Mouse (Mus musculus) embryonic facial prominence, embryonic 14.5 days (tissue): ENCODE data around the gene Dock10. TPM values are rescaled to one million over a fixed set of nuclear protein-coding genes. Genes with fewer than 3 reads are reported as not detected.
"Not testable (repeated sequence)": the region's sequence is repeated elsewhere in the genome, so short reads cannot be mapped to it uniquely, and the experiment has no call there.

Source experiments
- ATAC-seq: fragments of 200-750 bp; cut with Nextera tagmentation; 2 replicates; pipeline ENCODE4 v1.8.0; 2017; ENCODE audit warnings: low read depth, moderate number of reproducible peaks, moderate TSS enrichment
- DNase-seq: peaks from one replicate; pipeline ENCODE4 v3.0.0-alpha.2; 2015; ENCODE audit warnings: low spot score
- H3K27ac ChIP-seq: fragments of 300-500 bp; sonication (generic); replicated peaks from 2 replicates; pipeline ENCODE4 v1.5.1; 2014; ENCODE audit warnings: low read depth, mild to moderate bottlenecking, low read length, moderate library complexity
- H3K27me3 ChIP-seq: fragments of 300-500 bp; sonication (generic); replicated peaks from 2 replicates; pipeline ENCODE4 v1.6.1; 2014; ENCODE audit warnings: low read length; ENCODE audit not compliant: control insufficient read depth, insufficient read depth
- H3K36me3 ChIP-seq: fragments of 300-500 bp; sonication (generic); 2 replicates; pipeline ENCODE4 v1.6.1; 2014; ENCODE audit warnings: low read length, mixed read lengths; ENCODE audit not compliant: control insufficient read depth, insufficient read depth
- H3K4me1 ChIP-seq: fragments of 300-500 bp; sonication (generic); 2 replicates; pipeline ENCODE4 v1.6.1; 2014; ENCODE audit warnings: antibody characterized with exemption, low read length; ENCODE audit not compliant: control insufficient read depth, insufficient read depth
- H3K4me2 ChIP-seq: fragments of 300-500 bp; sonication (generic); 2 replicates; pipeline ENCODE4 v1.6.1; 2014; ENCODE audit warnings: low read depth, mild to moderate bottlenecking, low read length, moderate library complexity, mixed read lengths
- H3K4me3 ChIP-seq: fragments of 300-500 bp; sonication (generic); 2 replicates; pipeline ENCODE4 v1.5.1; 2014; ENCODE audit warnings: low read depth, mild to moderate bottlenecking, low read length
- H3K9ac ChIP-seq: fragments of 300-500 bp; sonication (generic); 2 replicates; pipeline ENCODE4 v1.6.1; 2014; ENCODE audit warnings: low read depth, mild to moderate bottlenecking, low read length, moderate library complexity, mixed read lengths
- H3K9me3 ChIP-seq: fragments of 300-500 bp; sonication (generic); 2 replicates; pipeline ENCODE4 v1.6.1; 2016; ENCODE audit warnings: low read length; ENCODE audit not compliant: control insufficient read depth
- WGBS: fragments of 180-500 bp; shearing (Covaris S2); extraction: QIAGEN DNeasy Blood & Tissue Kit; methylation state at CpG from one replicate; pipeline ENCODE4 v1.1.7; 2014; 5-methylcytosine and 5-hydroxymethylcytosine counted together
- polyA plus RNA-seq: library from polyadenylated mRNA; unstranded; fragments of >200 nt; fragmentation: Nextera tagmentation; extraction: Ambion mirVana; gene quantifications from 2 replicates; pipeline ENCODE4 v1.2.1, GENCODE M21; 2014

Gene Dock10
- polyA plus RNA-seq, 1 experiment from 2014 or later: 10.2 TPM

DNA sequence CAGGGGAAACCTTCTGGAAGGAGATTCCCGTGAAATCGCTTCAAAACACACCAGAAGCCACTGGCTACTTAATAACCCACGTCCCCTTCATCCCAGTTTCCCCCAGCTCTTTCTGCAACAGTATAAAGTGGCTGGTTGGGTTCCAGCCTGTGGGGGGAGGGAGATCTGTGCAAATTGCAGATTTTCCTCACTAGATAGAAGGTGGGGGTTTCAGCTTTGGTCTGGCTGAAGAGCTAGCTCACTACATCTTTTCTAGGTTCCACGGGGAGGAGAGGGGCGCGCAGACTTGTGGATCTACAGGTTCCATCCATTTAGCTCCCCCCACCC, 714 bp downstream of the Dock10 start:
- Histone ChIP-seq H3K27me3 (peaks cover 3% of the 10 kb centered on the region; the same call in 1 of the 2 replicates), H3K27ac (no peak overlapping the region), H3K4me2 (peak overlapping the region; percentile 95), H3K4me3 (peak overlapping the region; percentile 69), H3K9ac (peak overlapping the region; percentile 68), H3K9me3 (peaks cover 5% of the 10 kb centered on the region; the same call in 1 of the 2 replicates), H3K4me1 (peaks cover 7% of the 10 kb centered on the region), H3K36me3 (no peaks in the 10 kb centered on the region)
- WGBS: 0% methylated on average over 5 of the region's 6 CpGs
- DNase-seq (peak; percentile 17), ATAC-seq (no peak)

DNA sequence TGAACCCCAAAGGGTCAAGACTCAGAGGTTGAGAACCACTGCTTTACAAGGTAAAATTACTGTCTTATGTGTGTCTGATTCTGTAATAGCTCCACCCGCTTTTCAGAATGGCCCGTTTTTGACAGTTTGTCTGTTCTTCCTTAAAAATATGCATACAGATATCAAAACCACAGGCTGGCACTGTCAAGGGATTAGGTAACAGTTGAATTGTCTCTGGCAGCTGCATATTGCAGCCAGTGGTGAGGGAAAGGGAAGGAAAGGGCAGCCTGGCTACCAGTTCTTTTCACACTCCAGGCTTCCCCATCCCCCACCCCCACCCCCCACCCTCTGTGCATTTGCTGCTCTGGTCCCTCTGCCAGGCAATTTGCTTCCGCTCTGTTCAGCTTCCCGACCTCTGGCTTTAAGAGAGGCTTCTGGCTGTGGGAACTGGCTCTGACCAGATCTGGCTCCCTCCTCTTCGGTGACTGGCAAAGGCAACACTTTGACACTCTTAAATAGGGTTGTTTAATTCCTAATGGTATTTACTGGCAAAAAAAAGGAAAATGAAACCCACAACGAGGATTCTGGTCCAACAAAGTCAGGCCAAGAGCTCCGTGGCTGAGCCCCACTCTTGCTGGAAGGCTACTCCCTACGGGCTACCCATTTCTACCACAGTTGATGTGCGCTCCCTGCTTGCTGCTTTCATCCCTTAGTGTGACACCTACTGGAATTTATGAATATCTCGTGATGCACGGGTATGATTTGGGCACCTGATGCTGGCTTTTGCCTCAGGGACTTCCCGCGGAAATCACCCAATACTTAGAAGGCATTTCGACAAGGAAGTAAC, 1.3 kb downstream of the Dock10 start:
- peaks cover 5% of the 10 kb centered on the region; the same call in 1 of the 2 replicates for H3K9me3 ChIP-seq
- peaks cover 7% of the 10 kb centered on the region for H3K4me1 ChIP-seq
- 6% methylated on average over 14 of the region's 14 CpGs for WGBS
- H3K4me3 ChIP-seq: peak overlapping the region; percentile 69
- peak overlapping the region; percentile 95 for H3K4me2 ChIP-seq
- H3K9ac ChIP-seq: peak overlapping the region; percentile 68; the same call in 1 of the 2 replicates
- H3K36me3 ChIP-seq: no peaks in the 10 kb centered on the region
- ATAC-seq (peak; percentile 55; the same call in 1 of the 2 replicates), DNase-seq (peak; percentile 50)
- peaks cover 3% of the 10 kb centered on the region; the same call in 1 of the 2 replicates for H3K27me3 ChIP-seq
- H3K27ac ChIP-seq: no peak overlapping the region

DNA sequence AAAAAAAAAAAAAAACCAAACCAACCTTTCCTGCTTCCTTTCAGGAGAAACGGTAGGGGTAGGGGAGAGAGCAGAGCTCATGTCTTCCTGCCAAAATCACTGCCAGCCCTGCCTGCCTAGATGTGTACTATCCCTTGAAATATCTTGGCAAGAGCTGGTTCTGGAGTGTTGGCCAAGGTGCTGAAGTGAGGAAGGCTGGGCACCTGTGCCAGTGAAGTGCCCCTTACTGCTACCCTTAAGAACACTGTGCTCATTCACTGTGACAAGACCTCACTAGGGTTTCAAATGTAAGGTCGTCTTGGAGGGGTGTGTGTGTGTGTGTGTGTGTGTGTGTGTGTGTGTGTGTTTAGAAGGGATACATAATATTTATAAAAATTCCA, 2.3 kb downstream of the Dock10 start:
- no peak overlapping the region for H3K9ac ChIP-seq
- no peak overlapping the region for H3K4me3 ChIP-seq
- H3K27ac ChIP-seq: no peak overlapping the region
- peaks cover 3% of the 10 kb centered on the region; the same call in 1 of the 2 replicates for H3K27me3 ChIP-seq
- peaks cover 7% of the 10 kb centered on the region for H3K4me1 ChIP-seq
- ATAC-seq (no peak), DNase-seq (peak; percentile 27)
- H3K36me3 ChIP-seq: no peaks in the 10 kb centered on the region
- H3K4me2 ChIP-seq: no peak overlapping the region
- 38% methylated on average over 2 of the region's 2 CpGs for WGBS
- H3K9me3 ChIP-seq: peaks cover 5% of the 10 kb centered on the region; the same call in 1 of the 2 replicates

DNA sequence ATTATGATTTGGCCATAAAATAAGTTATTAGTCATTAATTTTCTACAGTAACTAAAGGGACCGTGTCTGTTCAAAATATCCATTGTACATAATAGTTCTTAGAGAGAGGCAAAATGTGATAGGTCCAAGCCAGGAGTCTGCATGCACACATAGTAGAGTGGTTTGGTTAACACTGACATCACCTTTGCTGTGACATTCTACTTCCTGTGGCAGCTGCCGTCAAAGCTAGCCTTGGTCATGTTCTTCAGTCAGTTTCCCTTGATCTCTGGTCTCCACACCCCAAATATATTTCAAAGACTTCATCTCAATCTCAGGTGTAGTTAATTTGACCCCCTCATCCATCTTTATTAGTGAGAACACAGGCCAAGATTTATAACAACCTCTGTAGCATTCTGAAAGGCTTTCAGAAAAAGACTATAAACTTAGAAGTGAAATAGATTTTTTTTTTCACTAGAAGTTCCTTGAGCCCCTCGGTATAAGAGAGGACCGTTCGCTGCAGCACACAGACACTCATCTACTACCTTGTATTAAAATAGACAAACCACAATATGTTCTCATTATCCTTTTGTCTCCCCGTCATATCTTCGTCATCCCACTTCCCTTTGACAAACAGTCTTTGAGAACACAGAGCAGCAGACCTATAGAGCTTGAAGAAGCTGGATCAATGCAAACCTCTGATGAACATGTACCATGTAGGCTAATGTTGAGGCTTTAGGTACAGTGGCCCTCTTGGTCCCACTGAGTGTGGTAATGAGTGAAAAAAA, 2.8 kb downstream of the Dock10 start:
- ATAC-seq (no peak), DNase-seq (no peak)
- Histone ChIP-seq H3K27me3 (peaks cover 3% of the 10 kb centered on the region; the same call in 1 of the 2 replicates), H3K27ac (no peak overlapping the region), H3K9me3 (peaks cover 5% of the 10 kb centered on the region; the same call in 1 of the 2 replicates), H3K4me2 (no peak overlapping the region), H3K4me1 (peaks cover 7% of the 10 kb centered on the region), H3K36me3 (no peaks in the 10 kb centered on the region), H3K4me3 (no peak overlapping the region), H3K9ac (no peak overlapping the region)
- 86% methylated on average over 7 of the region's 7 CpGs for WGBS

DNA sequence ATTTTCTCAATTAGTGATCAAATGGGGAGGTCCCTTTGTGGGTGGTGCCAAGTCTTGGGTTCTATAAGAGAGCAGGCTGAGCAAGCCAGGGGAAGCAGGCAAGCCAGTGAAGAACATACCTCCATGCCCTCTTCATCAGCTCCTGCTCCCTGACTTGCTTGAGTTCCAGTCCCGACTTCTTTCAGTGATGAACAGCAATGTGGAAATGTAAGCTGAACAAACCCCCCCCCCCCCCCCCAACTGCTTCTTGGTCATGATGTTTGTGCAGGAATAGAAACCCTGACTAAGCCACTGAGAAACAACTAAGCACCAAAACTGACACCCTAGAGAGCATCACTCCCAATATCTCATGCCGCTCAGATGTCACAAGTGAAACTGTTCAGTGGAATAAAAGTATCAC, 9.2 kb downstream of the Dock10 start:
- not testable (repeated sequence) for H3K9me3 ChIP-seq, H3K36me3 ChIP-seq, H3K27me3 ChIP-seq, H3K4me1 ChIP-seq, H3K9ac ChIP-seq, H3K4me3 ChIP-seq, ATAC-seq, DNase-seq, H3K27ac ChIP-seq, H3K4me2 ChIP-seq
- WGBS: 89% methylated on average over 2 of the region's 2 CpGs

DNA sequence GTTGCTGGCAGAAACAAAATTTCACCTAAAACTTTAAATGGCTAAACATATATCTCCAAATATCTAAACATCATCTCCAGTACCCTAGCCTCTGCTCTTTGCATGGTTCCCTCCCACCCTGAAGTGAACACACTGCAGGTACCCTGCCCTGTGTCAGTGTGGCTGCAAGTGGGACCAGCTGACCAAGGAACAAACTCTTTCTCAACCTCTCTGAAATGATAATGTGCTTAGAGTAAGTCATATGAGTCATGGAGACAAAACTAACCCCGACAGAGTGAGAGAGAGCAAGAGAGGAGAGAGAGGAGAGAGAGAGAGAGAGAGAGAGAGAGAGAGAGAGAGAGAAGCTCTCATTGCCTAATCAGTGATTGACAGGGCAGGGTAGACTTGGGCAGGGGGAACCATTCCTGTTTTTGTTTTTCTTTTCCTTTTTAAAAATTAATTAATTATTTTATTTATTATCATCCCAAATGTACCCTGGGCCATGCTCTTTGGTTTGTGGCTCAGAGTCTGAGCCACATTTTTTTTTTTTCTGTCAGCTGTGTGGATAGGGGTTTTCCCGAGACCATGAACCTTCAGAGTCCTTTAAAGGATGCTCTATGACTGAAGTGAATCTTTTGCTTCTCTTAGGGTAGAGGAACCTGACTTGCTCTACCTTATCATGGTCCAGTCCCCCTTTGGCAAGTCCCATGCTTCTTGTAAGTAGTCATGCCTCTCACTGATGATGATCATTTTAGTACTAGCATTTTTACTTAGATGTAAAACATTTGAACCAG, 11.4 kb downstream of the Dock10 start:
- H3K4me3 ChIP-seq: no peak overlapping the region
- no peak overlapping the region for H3K4me2 ChIP-seq
- H3K36me3 ChIP-seq: no peaks in the 10 kb centered on the region
- DNase-seq: no peak
- H3K27me3 ChIP-seq: no peaks in the 10 kb centered on the region
- WGBS: 62% methylated on average over 2 of the region's 2 CpGs
- no peaks in the 10 kb centered on the region for H3K4me1 ChIP-seq
- H3K9ac ChIP-seq: no peak overlapping the region
- no peaks in the 10 kb centered on the region for H3K9me3 ChIP-seq
- ATAC-seq: no peak
- H3K27ac ChIP-seq: no peak overlapping the region

DNA sequence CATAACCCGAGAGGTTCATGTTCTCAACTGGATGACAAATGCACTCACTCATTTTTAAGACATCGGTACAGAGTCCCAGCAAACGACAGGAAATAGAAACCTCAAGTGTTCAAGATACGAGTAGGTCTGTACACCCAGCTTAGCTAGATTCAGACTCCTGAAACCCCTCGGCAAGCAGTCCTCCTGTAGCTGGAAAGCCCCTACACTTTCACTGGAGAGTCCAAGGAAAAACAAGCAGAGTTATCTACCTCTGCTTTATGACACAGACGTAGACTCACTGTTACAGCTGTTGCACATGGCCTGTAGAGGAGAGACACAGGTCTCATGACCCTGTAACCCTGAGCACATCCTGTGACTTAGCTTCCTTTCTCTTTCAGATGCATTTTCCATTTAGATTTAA, 12.1 kb downstream of the Dock10 start:
- no peaks in the 10 kb centered on the region for H3K4me1 ChIP-seq
- 79% methylated on average over 6 of the region's 6 CpGs for WGBS
- ATAC-seq (no peak), DNase-seq (no peak)
- no peak overlapping the region for H3K4me2 ChIP-seq
- H3K36me3 ChIP-seq: no peaks in the 10 kb centered on the region
- H3K9ac ChIP-seq: no peak overlapping the region
- no peak overlapping the region for H3K27ac ChIP-seq
- H3K27me3 ChIP-seq: no peaks in the 10 kb centered on the region
- H3K4me3 ChIP-seq: no peak overlapping the region
- H3K9me3 ChIP-seq: no peaks in the 10 kb centered on the region

DNA sequence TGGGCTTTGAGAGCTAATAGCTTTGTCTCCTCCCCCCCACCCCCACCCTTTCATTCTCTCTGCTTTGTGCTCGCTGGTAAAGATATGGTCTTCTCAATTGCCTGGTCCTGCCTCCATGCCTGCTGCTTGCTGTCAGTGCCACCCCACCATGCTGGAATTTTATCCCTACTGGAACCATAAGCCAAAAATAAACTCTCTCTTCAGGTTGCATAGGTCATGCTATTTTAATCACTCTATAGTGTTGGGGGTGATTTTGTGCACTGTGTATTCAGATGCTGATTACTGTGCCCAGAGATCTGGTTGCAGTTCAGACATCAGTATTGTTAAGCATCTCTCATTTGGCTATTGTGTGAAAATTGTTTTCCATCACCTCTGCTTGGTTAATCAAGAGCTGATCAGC, 18.9 kb downstream of the Dock10 start:
- ATAC-seq (no peak), DNase-seq (no peak)
- H3K4me3 ChIP-seq: no peak overlapping the region
- no peak overlapping the region for H3K27ac ChIP-seq
- peaks cover 10% of the 10 kb centered on the region; the same call in 1 of the 2 replicates for H3K4me1 ChIP-seq
- no peak overlapping the region for H3K9ac ChIP-seq
- no peak overlapping the region for H3K4me2 ChIP-seq
- H3K27me3 ChIP-seq: no peaks in the 10 kb centered on the region
- WGBS: 40% methylated on average over 1 of the region's 1 CpGs
- H3K9me3 ChIP-seq: no peaks in the 10 kb centered on the region
- H3K36me3 ChIP-seq: no peaks in the 10 kb centered on the region
